Mouse (Mus musculus): Measurements from ENCODE around the gene Poc1b.

GRCm38 (mm10) chr10:99108431-99108982 lies 1.7 kb downstream of the Poc1b start:
- no peak for TF ChIP-seq POLR2A (IDR thresholded peaks at IDR 0.05; ENCODE audit: borderline replicate concordance, extremely low read depth, low read depth, low read length)
- no peak for TF ChIP-seq CTCF (IDR thresholded peaks at IDR 0.05; ENCODE audit: insufficient read depth, low read length)

Measured in lung, adult 2 months (tissue).